Mouse (Mus musculus) left cerebral cortex, postnatal 14 days (tissue): ENCODE data around the gene Ppp2r5a. TPM values are rescaled to one million over a fixed set of nuclear protein-coding genes. Genes with fewer than 3 reads are reported as not detected.

Source experiments
- DNase-seq, 2 experiments: peaks; one replicate each; pipeline ENCODE4 v3.0.0; 2021 to 2022; ENCODE audit warnings: low spot score in 2 of 2, mixed read lengths in 1 of 2
- intact Hi-C: fragments of 180-260 bp; cut with DNase I; formaldehyde crosslinking; loops from one replicate; pipeline ENCODE4 v1.15.1; 2025
- total RNA-seq, 2 experiments: library from RNA; stranded (reverse); gene quantifications; 2 replicates each; pipeline ENCODE4 v1.2.3; 2021

Gene Ppp2r5a
- total RNA-seq, 2 experiments from 2014 or later: 80.3 to 80.7 TPM

- no peak for DNase-seq
- intact Hi-C loops: no loop called here
Measured at GRCm38 (mm10) chr1:191393536-191393935, 9.5 kb downstream of the Ppp2r5a start.

DNA sequence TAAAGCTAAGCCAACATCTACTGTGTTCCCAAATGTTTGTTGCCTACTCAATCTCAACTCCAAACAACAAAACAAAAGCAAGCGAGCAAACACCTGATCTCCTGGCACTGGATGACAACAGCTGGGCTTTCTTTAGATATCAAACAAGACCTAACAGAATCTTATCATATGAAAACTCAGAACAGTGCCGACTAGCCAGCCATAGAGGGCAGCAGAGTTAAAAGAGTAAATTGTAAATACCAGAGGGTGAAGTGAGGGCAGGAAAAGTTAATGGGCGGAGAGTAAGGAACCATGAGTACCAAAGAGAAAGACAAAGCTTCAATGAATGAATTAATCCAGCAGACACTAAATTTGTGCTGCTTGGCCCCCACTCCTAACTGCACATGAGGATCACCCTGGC is 11.8 kb downstream of the Ppp2r5a start:
- DNase-seq: peak; percentile 59 to 67
- intact Hi-C loops: loop anchor here (2.0 kb wide), 1 partner anchor 171 kb away; no protein-coding TSS in a partner anchor

DNA sequence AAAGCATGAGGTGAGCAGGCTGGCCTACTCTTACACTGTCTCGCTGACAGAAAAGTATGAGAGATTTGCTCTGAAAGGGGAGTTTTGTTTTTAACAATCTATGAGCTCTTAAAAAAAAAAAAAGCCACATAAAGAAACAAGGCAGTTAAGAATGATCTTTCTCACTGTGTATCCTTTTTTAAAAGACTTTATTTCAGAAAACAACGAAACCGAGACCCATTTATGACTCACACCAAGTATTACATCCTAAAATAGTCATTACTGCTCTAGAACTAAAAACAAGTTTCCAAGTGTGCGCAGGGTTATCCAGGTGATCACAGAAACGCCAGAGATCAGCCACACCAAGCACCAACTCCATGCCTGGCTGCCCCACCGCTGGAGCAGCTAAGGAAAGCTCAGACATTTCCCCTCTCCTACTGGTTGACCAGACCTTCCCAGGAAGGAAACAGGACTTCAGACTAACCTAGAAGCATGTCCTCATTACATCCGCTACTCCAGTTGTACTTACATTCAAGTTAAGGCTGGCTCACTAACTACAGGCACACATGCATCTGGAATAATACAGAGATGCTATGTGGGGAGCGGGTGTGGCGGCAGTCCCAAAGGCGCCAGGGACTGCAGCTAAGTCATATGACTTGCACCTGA is 18.2 kb downstream of the Ppp2r5a start:
- intact Hi-C loops: no loop called here
- DNase-seq: no peak

DNA sequence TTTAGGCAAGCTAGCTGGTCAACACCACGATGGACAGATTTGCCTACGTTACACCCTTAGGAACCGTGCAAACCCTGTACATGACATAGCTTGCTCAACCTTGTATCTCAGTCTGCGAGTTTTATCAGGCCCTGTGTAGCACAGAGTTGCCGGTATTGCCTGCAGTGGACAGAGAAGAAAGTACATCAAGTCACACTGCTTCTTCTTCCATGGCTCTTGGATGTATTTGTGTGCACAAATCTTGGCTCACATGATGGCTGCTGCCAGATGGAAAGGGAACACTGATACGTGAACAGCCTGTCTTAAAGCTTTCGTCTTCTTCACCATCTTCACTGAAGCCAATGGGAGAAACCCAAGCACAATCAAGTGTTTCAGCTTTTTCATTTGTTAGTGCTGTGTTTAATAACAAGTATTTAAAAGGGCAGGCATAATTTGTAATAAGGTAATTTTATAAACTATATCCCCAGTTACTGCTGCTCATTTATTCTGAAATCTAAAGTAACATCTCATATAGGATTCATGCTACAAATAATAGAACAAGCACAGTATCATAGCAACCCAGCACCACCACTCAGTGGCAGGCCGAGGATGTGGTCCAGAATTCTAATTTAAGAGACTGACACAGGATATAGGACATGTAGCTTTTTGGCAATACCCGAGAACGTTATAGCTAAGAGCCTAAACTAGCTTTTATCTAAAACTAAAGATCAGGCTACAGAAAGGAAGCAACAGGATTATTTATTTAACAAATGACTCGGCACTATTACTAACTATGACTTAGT is 20.9 kb downstream of the Ppp2r5a start:
- DNase-seq: peak; percentile 49 to 52
- intact Hi-C loops: no loop called here

DNA sequence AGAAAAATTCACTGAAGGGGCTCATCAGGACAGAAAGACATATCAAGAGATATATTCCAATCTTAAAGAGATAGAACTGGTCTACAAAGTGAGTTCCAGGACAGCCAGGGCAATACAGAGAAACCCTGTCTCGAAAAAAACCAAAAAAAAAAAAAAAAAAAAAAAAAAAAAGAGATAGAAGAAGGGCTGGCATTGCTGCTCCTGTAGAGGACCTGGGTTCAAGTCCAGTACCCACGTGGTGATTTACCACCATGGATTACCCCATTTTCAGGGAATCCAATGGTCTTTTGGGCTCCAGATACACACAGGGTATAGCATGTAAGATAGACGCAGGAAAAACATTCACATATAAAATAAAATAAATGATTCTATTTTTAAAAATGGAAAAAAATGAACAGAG is 22.2 kb downstream of the Ppp2r5a start:
- DNase-seq: no peak

GRCm38 (mm10) chr1:191378080-191378479 is 25.0 kb downstream of the Ppp2r5a start:
- DNase-seq: no peak
- intact Hi-C loops: no loop called here

More for the DNA sequence above, 22.2 kb downstream of the Ppp2r5a start:
- intact Hi-C loops: no loop called here

GRCm38 (mm10) chr1:191375644-191375998 is 27.5 kb downstream of the Ppp2r5a start:
- intact Hi-C loops: no loop called here

DNA sequence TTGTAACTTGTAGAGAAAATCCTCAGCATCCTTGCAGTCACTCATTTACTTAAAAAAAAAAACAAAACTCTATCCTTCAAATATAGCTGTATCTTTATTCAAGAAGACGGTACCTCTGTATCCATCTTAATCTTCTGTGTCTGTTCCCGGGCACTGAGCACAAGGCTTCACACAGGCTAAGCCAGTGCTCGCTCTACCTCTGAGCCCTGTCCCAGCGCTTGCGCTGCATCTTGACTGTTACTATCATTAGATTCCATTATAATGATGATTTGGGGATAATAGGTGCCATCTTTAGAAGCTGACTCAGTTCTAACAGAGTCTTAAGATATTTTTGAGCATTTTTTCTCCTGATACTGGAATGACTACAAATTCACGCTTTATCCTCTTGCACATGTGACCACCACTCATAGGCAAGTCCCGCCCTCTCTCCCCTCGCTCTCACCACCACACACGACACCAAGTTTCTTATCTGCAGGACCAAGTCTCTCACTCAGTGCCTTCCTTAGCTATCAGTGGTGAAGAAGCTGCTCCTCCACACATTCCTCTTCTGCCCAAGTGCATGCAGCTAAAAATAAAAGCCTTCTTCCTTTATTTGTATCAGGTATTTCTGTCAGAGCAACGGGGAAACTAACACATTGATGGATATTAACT is 28.0 kb downstream of the Ppp2r5a start:
- DNase-seq: no peak
- intact Hi-C loops: no loop called here

More at GRCm38 (mm10) chr1:191375644-191375998, 27.5 kb downstream of the Ppp2r5a start:
- no peak for DNase-seq

DNA sequence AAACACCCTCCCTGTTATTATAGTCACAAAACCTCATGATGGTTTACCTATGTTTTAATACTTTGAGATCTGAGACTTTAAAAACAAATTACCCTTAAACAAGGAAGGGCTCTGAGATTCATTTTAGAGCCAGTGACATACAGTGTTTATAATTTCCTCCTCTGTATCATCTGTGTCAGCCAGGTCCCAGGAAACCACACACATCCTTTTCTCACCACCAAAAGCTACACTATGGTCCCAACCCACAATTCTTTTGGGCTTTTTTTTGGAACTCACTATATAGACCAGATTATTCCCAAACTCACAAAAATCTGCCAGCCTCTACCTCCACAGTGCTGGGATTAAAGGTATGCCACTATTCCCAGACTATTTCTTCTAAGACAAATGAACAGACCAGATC is 33.9 kb downstream of the Ppp2r5a start:
- intact Hi-C loops: no loop called here
- no peak for DNase-seq

DNA sequence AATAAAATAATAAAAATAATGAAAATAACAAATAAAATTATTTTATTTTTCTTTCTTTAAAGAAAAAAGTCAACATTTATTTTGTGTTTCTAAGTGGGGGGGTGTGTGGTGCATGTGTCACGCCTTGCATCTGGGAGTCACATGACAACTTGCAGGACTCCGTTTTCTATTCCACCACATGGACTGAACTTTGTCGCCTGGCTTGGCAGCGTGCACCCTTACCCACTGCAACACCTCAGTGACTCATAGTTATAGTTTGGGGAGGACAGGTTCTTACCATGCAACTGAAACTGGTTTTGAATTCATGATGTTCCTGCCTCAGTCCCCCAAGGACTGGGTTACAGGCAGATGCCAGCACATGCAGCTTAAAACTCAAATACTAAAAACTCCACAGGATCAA is 34.9 kb downstream of the Ppp2r5a start:
- no peak for DNase-seq
- intact Hi-C loops: no loop called here

DNA sequence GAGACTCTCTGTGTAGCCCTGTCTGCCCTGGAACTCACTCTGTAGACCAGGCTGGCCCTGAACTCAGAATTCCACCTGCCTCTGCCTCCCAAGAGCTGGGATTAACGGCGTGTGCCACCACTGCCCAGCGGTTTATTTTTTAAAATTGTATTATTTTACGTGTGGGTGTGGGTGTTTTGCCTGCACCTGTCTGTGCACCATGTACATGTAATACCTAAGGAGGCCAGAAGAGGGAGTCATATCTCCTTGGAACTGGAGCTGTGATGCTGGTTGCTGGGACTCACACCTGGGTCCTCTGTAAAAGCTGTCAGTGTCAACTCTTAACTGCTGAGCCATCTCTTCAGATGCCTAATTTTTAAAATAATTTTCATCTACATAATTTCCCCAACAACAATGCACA is 38.6 kb downstream of the Ppp2r5a start:
- intact Hi-C loops: no loop called here
- DNase-seq: no peak

GRCm38 (mm10) chr1:191362412-191362811 is 40.7 kb downstream of the Ppp2r5a start:
- no peak for DNase-seq
- intact Hi-C loops: no loop called here

- no peak for DNase-seq
- intact Hi-C loops: no loop called here
Measured at GRCm38 (mm10) chr1:191359478-191359877, 43.6 kb downstream of the Ppp2r5a start.

- DNase-seq: no peak
- intact Hi-C loops: no loop called here
Measured at GRCm38 (mm10) chr1:191356936-191357335, 46.1 kb downstream of the Ppp2r5a start.

DNA sequence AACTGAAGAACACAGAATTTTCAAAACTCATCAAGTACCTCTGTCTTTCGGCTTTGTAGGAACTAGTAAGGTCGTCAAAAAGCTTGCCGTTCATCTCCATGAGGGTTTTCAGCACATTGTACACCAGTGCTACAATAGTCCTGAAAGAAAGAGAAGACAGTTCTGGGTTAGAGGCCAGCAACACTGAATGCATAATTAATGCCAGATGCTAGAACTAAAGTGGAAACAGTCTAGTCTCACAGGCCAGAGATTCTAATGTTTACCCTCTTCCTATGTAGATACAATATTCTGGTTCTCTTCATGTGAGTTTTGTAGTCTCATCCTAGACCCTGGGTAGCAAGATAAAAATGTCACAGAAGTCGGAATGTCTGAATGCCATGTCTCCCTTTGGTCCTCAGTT is 49.2 kb downstream of the Ppp2r5a start:
- no peak for DNase-seq
- intact Hi-C loops: loop anchor here (2.0 kb wide), 1 partner anchor 209 kb away; no protein-coding TSS in a partner anchor

DNA sequence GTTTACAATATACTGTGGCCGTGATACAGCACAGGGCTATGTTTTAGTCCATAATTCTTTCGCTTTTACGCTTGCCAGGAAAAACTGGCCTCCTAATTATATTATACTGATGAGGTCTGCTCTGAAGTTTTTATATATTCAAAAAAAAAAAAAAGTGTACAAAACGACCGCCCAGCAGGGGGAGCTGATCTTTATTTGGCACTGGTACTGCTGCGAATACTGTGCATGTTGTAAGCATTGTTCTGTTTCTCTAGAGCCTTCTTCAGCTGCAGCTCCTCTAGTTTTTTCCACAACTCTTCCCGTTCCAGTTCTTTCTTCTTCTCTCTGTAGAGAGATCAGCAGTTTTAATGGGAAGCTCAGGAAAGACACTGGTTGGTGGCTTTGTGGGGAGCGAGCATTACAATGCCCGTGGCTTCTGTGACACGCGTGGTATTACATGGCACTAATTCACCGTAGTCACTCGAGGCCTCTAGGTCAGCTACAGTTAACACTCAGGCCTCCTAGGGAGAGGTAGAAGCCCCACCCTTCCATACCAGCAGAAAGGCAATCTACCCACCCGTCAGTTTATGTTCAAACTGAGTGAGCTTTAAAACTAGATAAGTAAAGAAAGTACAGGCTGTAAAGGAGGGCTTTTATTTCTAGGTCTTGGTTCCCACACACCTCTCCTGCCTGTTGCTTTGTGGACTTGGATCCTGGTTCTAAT is 50.1 kb downstream of the Ppp2r5a start:
- DNase-seq: peak; percentile 58 to 72
- intact Hi-C loops: loop anchor here (2.0 kb wide), 1 partner anchor 210 kb away; no protein-coding TSS in a partner anchor

DNA sequence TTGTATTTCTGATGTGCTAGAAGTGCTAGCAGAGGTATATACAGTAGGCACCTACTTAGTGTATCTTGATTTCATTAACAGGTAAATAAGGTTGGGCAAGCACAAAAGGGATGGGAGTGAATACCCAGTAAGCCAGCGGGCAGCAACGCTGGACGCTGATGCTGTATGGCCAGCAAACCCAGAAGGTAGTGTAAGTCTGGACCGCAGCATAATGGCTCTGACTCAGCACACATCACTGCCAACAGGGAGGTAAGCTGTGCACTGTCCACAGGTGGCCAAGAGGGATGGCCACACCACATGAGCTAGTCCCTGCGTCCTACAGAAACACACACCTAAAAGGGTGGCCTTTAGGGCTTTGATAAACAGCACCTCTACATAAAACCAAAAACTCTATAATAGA is 52.7 kb downstream of the Ppp2r5a start:
- no peak for DNase-seq
- intact Hi-C loops: no loop called here

DNA sequence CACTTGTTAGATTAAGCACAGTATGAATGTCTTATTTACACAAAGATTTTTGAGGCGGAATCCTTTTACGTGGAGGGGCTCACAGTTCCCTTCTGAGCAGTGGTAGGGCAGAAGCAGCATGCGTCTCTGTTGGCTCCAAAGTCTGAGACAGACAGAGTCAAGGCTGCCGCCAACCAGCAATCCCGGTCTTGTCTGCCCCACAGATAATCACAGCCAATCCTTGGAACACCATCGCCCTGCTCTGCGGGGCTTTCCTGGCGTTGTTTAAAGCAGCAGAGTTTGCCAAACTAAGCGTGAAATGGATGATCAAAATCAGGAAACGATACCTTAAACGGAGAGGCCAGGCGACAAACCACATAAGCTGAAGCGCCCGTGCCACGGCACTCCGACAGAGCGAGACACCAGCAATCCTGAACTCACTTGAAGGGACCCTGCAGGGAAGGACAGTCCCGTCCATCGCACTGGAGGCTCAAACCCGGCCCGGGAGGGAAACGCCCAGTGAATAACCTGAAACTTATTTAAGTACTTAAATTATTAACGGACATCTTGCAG is 53.5 kb downstream of the Ppp2r5a start:
- DNase-seq: no peak
- intact Hi-C loops: no loop called here

GRCm38 (mm10) chr1:191348996-191349395 is 54.1 kb downstream of the Ppp2r5a start:
- intact Hi-C loops: no loop called here
- DNase-seq: no peak

DNA sequence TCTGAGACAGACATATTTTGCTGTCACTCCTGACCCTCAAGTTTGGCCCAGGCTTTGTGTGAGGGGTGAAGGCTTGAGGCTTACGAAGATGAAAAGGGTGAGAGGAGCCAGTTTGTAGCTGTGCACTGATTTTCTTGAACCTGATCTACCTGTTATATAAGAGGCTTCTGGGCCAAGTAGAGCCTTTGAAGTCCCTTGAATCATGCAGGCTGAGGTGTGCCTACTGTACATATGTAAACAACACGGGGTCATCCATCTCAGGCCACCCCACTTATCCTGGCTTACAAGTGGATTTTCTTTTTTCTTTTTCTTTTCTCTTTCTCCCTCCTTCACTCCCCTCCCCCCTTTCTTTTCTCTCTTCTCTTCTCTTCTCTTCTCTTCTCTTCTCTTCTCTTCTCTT is 54.5 kb downstream of the Ppp2r5a start:
- DNase-seq: no peak
- intact Hi-C loops: no loop called here
